Mouse (Mus musculus) hindbrain, postnatal 0 days (tissue): Measurements from ENCODE around the gene Mnx1. TPM values are rescaled to one million over a fixed set of nuclear protein-coding genes. Genes with fewer than 3 reads are reported as not detected.
"Not testable (repeated sequence)": the region's sequence is repeated elsewhere in the genome, so short reads cannot be mapped to it uniquely, and the experiment has no call there.

Experiments
- ATAC-seq: fragments of 200-750 bp; cut with Nextera tagmentation; 2 replicates; pipeline ENCODE4 v1.8.0; 2017; ENCODE audit warnings: mild to moderate bottlenecking, moderate TSS enrichment, moderate library complexity
- DNase-seq: peaks from one replicate; pipeline ENCODE4 v3.0.0-alpha.2; 2015; ENCODE audit warnings: low spot score
- H3K27ac ChIP-seq: fragments of 300-500 bp; sonication (generic); 2 replicates; pipeline ENCODE4 v1.5.1; 2014; ENCODE audit warnings: mild to moderate bottlenecking
- H3K27me3 ChIP-seq: fragments of 300-500 bp; sonication (generic); 2 replicates; pipeline ENCODE4 v1.6.1; 2014; ENCODE audit warnings: low read length, mixed read lengths; ENCODE audit not compliant: insufficient read depth
- H3K36me3 ChIP-seq: fragments of 300-500 bp; sonication (generic); 2 replicates; pipeline ENCODE4 v1.6.1; 2014; ENCODE audit warnings: low read length, mixed read lengths; ENCODE audit not compliant: insufficient read depth
- H3K4me1 ChIP-seq: fragments of 300-500 bp; sonication (generic); 2 replicates; pipeline ENCODE4 v1.6.1; 2014; ENCODE audit warnings: antibody characterized with exemption, low read length, mixed read lengths; ENCODE audit not compliant: insufficient read depth
- H3K4me2 ChIP-seq: fragments of 300-500 bp; sonication (generic); 2 replicates; pipeline ENCODE4 v1.6.1; 2014; ENCODE audit warnings: low read depth, mild to moderate bottlenecking, low read length, moderate library complexity, mixed read lengths
- H3K4me3 ChIP-seq: fragments of 300-500 bp; sonication (generic); 2 replicates; pipeline ENCODE4 v1.5.1; 2014; ENCODE audit warnings: low read length
- H3K9ac ChIP-seq: fragments of 300-500 bp; sonication (generic); replicated peaks from 2 replicates; pipeline ENCODE4 v1.6.1; 2014; ENCODE audit warnings: mild to moderate bottlenecking, low read length, moderate library complexity, mixed read lengths
- H3K9me3 ChIP-seq: fragments of 300-500 bp; sonication (generic); 2 replicates; pipeline ENCODE4 v1.6.1; 2016; ENCODE audit warnings: low read length, mixed read lengths
- CTCF ChIP-seq: IDR thresholded peaks from 2 replicates; pipeline ENCODE4 v1.5.1; 2016; ENCODE audit warnings: antibody characterized with exemption, control low read depth, low read depth
- WGBS: fragments of 180-500 bp; shearing (Covaris S2); extraction: QIAGEN DNeasy Blood & Tissue Kit; methylation state at CpG from one replicate; pipeline ENCODE4 v1.1.7; 2014; 5-methylcytosine and 5-hydroxymethylcytosine counted together
- polyA plus RNA-seq: library from polyadenylated mRNA; unstranded; fragments of >200 nt; fragmentation: Nextera tagmentation; extraction: Ambion mirVana; gene quantifications from 2 replicates; pipeline ENCODE4 v1.2.1, GENCODE M21; 2015
- total RNA-seq: library from RNA; depleted of rRNA; stranded (reverse); fragments of >200 nt; gene quantifications from 2 replicates; pipeline ENCODE4 v1.2.3, GENCODE M21; 2014; rRNA removed

Mnx1 gene
- total and polyA plus RNA-seq, 2 experiments from 2014 or later, result 0.16 TPM; not detected in 1

- peaks cover 25% of the 10 kb centered on the region for H3K36me3 ChIP-seq
- 49% methylated on average over 4 of the region's 4 CpGs for WGBS
Measured at GRCm38 (mm10) chr5:29452352-29452751, 25.9 kb downstream of the Mnx1 start.

DNA sequence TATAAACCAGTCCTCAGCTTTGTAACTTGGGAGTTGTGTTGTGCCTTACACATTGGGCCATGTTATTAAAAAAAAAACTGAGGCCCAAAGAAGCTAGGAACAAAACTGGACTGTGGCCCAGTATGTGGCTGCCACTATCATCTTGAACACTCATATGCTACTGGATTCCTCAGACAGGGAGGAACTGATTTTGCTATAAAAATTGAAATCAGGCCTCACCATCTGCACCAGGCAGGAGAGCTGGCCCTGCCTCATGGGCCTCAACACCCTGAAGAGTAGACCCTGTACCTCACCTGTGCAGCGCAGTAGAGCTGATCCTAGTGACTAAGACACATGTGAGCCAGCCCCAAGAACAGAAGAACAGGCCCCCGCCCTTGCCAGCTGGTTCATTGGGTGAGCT, 33.0 kb downstream of the Mnx1 start:
- no peak overlapping the region for H3K4me2 ChIP-seq
- WGBS, result 94% methylated on average over 2 of the region's 2 CpGs
- no peak overlapping the region for H3K9ac ChIP-seq
- no peak for TF ChIP-seq CTCF
- no peaks in the 10 kb centered on the region for H3K9me3 ChIP-seq
- H3K4me1 ChIP-seq, result no peaks in the 10 kb centered on the region
- no peaks in the 10 kb centered on the region for H3K27me3 ChIP-seq
- ATAC-seq, result no peak
- DNase-seq, result no peak
- no peak overlapping the region for H3K4me3 ChIP-seq
- H3K36me3 ChIP-seq, result peaks cover 84% of the 10 kb centered on the region
- H3K27ac ChIP-seq, result no peak overlapping the region

More at GRCm38 (mm10) chr5:29452352-29452751, 25.9 kb downstream of the Mnx1 start:
- no peak for DNase-seq
- no peak overlapping the region for H3K4me2 ChIP-seq
- H3K27me3 ChIP-seq, result no peaks in the 10 kb centered on the region
- H3K4me3 ChIP-seq, result no peak overlapping the region
- no peak for TF ChIP-seq CTCF
- H3K4me1 ChIP-seq, result no peaks in the 10 kb centered on the region
- no peaks in the 10 kb centered on the region for H3K9me3 ChIP-seq
- H3K27ac ChIP-seq, result no peak overlapping the region
- ATAC-seq, result 0 out of 2 replicates have a peak, but pooled peaks have one; percentile 40
- no peak overlapping the region for H3K9ac ChIP-seq

DNA sequence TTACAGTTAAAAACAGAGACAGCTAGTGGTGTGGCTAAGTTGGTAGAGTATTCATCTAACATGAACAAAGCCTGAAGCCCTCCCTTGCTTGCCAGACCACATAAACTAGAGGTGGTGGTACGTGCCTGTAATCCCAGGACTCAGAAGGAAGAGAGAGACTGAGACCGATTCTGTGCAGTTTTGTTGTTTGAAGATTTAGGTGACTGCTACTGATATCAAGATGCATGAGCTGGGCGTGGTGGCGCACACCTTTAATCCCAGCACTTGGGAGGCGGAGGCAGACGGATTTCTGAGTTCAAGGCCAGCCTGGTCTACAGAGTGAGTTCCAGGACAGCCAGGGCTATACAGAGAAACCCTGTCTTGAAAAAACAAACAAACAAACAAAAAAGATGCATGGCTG, 41.5 kb downstream of the Mnx1 start:
- not testable (repeated sequence) for H3K27me3 ChIP-seq, H3K9me3 ChIP-seq, DNase-seq, H3K4me3 ChIP-seq, H3K9ac ChIP-seq, H3K4me2 ChIP-seq, H3K27ac ChIP-seq, ATAC-seq
- Histone ChIP-seq H3K36me3 (peaks cover 38% of the 10 kb centered on the region), H3K4me1 (peaks cover 14% of the 10 kb centered on the region)
- WGBS, result 94% methylated on average over 6 of the region's 6 CpGs

- no peak for DNase-seq
- peak overlapping the region; percentile 97 for H3K4me2 ChIP-seq
- no peak for ATAC-seq
- no peak for TF ChIP-seq CTCF
- no peak overlapping the region for H3K27ac ChIP-seq
- no peaks in the 10 kb centered on the region for H3K9me3 ChIP-seq
- 51% methylated on average over 8 of the region's 8 CpGs for WGBS
- H3K9ac ChIP-seq, result peak overlapping the region; percentile 78
- peaks cover 3% of the 10 kb centered on the region; the same call in 1 of the 2 replicates for H3K27me3 ChIP-seq
- peak overlapping the region; percentile 92 for H3K4me3 ChIP-seq
- H3K4me1 ChIP-seq, result peaks cover 14% of the 10 kb centered on the region
- peaks cover 25% of the 10 kb centered on the region; the same call in 1 of the 2 replicates for H3K36me3 ChIP-seq
Measured at GRCm38 (mm10) chr5:29435491-29435890, 42.8 kb downstream of the Mnx1 start.

- Histone ChIP-seq H3K27ac (peak overlapping the region; percentile 74), H3K4me3 (peak overlapping the region; percentile 92), H3K9ac (peak overlapping the region; percentile 78), H3K9me3 (no peaks in the 10 kb centered on the region), H3K4me1 (peaks cover 14% of the 10 kb centered on the region), H3K36me3 (peaks cover 21% of the 10 kb centered on the region; the same call in 1 of the 2 replicates), H3K4me2 (peak overlapping the region; percentile 97), H3K27me3 (peaks cover 5% of the 10 kb centered on the region; the same call in 1 of the 2 replicates)
- DNase-seq, result peak; percentile 25
- under 1% methylated on average over 48 of the region's 48 CpGs for WGBS
- ATAC-seq, result peak; percentile 77
- 0 out of 2 replicates have a peak, but pooled peaks have one; percentile 10 for TF ChIP-seq CTCF
Measured at GRCm38 (mm10) chr5:29434872-29435358, 43.4 kb downstream of the Mnx1 start.

DNA sequence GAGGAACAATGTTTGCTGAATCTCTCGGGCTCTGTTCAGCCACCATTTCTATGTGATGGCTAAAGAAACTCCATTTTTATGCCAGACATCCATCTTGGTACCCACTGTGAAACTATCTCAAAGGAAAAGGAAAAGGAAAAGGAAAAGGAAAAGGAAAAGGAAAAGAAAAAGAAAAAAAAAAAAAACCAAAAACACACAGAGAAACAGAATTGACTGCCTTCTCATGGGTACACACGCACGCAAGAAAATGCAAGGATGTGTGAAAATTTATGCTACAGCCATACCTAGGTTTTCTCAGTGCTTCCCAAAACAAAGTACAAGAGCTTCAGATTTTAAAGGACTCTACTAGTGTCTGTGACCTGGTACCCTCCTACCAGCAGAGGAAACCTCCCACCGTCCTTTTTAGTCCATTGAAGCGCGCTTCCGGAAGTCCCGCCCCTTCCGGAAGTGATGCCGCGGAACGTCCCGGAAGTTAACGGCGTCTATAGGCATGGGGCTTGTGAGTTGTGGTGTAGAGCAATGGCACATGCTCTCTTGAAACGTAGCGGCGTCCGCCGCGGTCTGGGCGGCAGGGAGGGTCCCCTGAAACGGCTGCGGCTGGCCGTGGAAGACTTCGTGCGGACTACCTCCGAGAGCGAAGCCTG, 43.9 kb downstream of the Mnx1 start, which contains the start of gene Nom1:
Gene Nom1, plus strand, starts transcription at position 437 of the 644 bp plus-strand sequence.
- peak within 1 kb of the TSS; percentile 78 for H3K9ac ChIP-seq
- H3K4me3 ChIP-seq, result peak within 1 kb of the TSS; percentile 92
- 5% methylated on average over 29 of the region's 29 CpGs for WGBS
- H3K36me3 ChIP-seq, result peaks cover 16% of the 10 kb centered on the region; the same call in 1 of the 2 replicates
- peaks cover 14% of the 10 kb centered on the region for H3K4me1 ChIP-seq
- DNase-seq, result peak; percentile 96
- peak within 1 kb of the TSS; percentile 97 for H3K4me2 ChIP-seq
- peak; percentile 98 for ATAC-seq
- no peaks in the 10 kb centered on the region for H3K9me3 ChIP-seq
- no peak for TF ChIP-seq CTCF
- peaks cover 5% of the 10 kb centered on the region; the same call in 1 of the 2 replicates for H3K27me3 ChIP-seq
- peak within 1 kb of the TSS; percentile 74 for H3K27ac ChIP-seq

GRCm38 (mm10) chr5:29423330-29423729, 54.9 kb downstream of the Mnx1 start:
- H3K4me2 ChIP-seq, H3K27ac ChIP-seq, H3K36me3 ChIP-seq, H3K4me3 ChIP-seq, H3K4me1 ChIP-seq, ATAC-seq, DNase-seq, H3K9me3 ChIP-seq, H3K27me3 ChIP-seq, H3K9ac ChIP-seq: not testable (repeated sequence)
- 66% methylated on average over 3 of the region's 3 CpGs for WGBS

Other genes with a start within 250 kb of the Mnx1 start
- gene Lmbr1, start 100.1 kb downstream of the Mnx1 start, total RNA-seq, result 31.2 and 34.0 TPM in 2 replicates
- 40.4 and 42.2 TPM in 2 replicates for gene Lmbr1, start 100.1 kb downstream of the Mnx1 start, polyA plus RNA-seq
- 7.4 and 24.3 TPM in 2 replicates for gene Nom1, start 43.8 kb downstream of the Mnx1 start, total RNA-seq
- gene Nom1, start 43.8 kb downstream of the Mnx1 start, polyA plus RNA-seq, result 14.0 and 16.5 TPM in 2 replicates
- 59.6 and 69.4 TPM in 2 replicates for gene Ube3c, start 90.8 kb upstream of the Mnx1 start, total RNA-seq
- 35.6 TPM in 2 replicates for gene Ube3c, start 90.8 kb upstream of the Mnx1 start, polyA plus RNA-seq